Mouse (Mus musculus) embryonic fibroblast, embryonic 13.5 days (primary cell): ENCODE measurements around the gene Gm15155.

Experiments
- CTCF ChIP-seq: IDR thresholded peaks from 2 replicates; pipeline ENCODE4 v1.5.1; 2011; ENCODE audit warnings: mild to moderate bottlenecking, control low read depth, low read length, moderate library complexity, borderline replicate concordance; ENCODE audit not compliant: insufficient read depth
- POLR2A ChIP-seq: IDR thresholded peaks from 2 replicates; pipeline ENCODE4 v1.6.1; 2011; ENCODE audit warnings: low read depth, mild to moderate bottlenecking, control low read depth, low read length, moderate library complexity

DNA sequence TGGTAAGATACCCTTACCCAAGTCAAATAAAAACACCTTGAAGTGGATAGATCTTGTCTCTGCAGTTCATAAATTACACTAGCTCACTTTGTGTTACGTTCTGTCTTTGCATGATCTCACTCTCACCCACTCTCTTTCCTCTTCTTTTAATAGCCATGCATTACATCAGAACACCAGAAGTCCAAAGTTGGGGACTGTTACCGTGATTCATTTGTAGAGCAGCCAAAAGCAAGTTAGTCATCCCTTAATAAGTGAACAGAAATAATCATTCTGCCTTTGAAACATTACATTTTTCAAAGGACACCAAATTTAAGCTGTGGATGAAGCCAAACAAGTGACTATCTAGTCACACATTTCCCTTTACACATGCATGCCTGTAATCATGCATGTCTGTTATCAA is 32.1 kb upstream of the Gm15155 start:
- no peak for TF ChIP-seq CTCF
- no peak for TF ChIP-seq POLR2A
